Comparison of ENCODE assay signal across 11 mouse cellular contexts in genomic region chr11:88675526-88676353, GRCm38 (mm10). TPM values are rescaled to one million over a fixed set of nuclear protein-coding genes. Genes with fewer than 3 reads are reported as not detected.
DNase-seq lines count a peak whose midpoint lies in the region; ATAC-seq and TF ChIP-seq lines count a peak whose summit lies in the region.
"Had no signal": no experiment of that assay in that cellular context is flagged by ENCODE, and none has a peak within 500 bp of the region (broad histone marks: within the 10 kb centered on the region; RNA-seq: fewer than 3 reads in every experiment).

No protein-coding gene starts in this region.

- peaks cover 70% of the 10 kb centered on the region for H3K36me3 ChIP-seq in heart, embryonic 10.5 days
- peaks cover 47% of the 10 kb centered on the region for H3K36me3 ChIP-seq in liver, embryonic 12.5 days
- peaks cover 4% of the 10 kb centered on the region; the same call in 1 of the 2 replicates for H3K36me3 ChIP-seq in liver, embryonic 11.5 days (ENCODE audit: control insufficient read depth, insufficient read depth, low read length)
- peaks cover 24% of the 10 kb centered on the region for H3K36me3 ChIP-seq in hindbrain, embryonic 15.5 days
- H3K36me3 ChIP-seq in liver, postnatal 0 days (replicated peaks; ENCODE audit: insufficient read depth, low read length), result peaks cover 6% of the 10 kb centered on the region; the same call in 1 of the 2 replicates

- no peak overlapping the region for H3K9ac ChIP-seq in liver, embryonic 12.5 days
- H3K9ac ChIP-seq in liver, embryonic 11.5 days (ENCODE audit: low read depth, low read length), result no peak overlapping the region
- H3K9ac ChIP-seq in hindbrain, embryonic 15.5 days, result no peak overlapping the region
- H3K9ac ChIP-seq in liver, postnatal 0 days (replicated peaks), result no peak overlapping the region; the same call in 1 of the 2 replicates

- no peaks in the 10 kb centered on the region for H3K9me3 ChIP-seq in heart, embryonic 10.5 days
- no peaks in the 10 kb centered on the region for H3K9me3 ChIP-seq in liver, embryonic 12.5 days (replicated peaks)
- no peaks in the 10 kb centered on the region for H3K9me3 ChIP-seq in liver, embryonic 11.5 days (ENCODE audit: control insufficient read depth, low read length)
- no peaks in the 10 kb centered on the region for H3K9me3 ChIP-seq in hindbrain, embryonic 15.5 days
- no peaks in the 10 kb centered on the region for H3K9me3 ChIP-seq in liver, postnatal 0 days (ENCODE audit: low read length)

- H3K4me3 ChIP-seq in heart, embryonic 10.5 days, result no peak overlapping the region
- H3K4me3 ChIP-seq in liver, embryonic 12.5 days, result no peak overlapping the region
- H3K4me3 ChIP-seq in liver, embryonic 11.5 days (ENCODE audit: low read depth, low read length), result no peak overlapping the region
- no peak overlapping the region for H3K4me3 ChIP-seq in hindbrain, embryonic 15.5 days
- H3K4me3 ChIP-seq in liver, postnatal 0 days (ENCODE audit: low read depth, low read length), result no peak overlapping the region
- no peak overlapping the region for H3K4me3 ChIP-seq in left cerebral cortex, adult 2 months

- ATAC-seq in liver, embryonic 12.5 days, result no peak
- no peak for ATAC-seq in liver, embryonic 11.5 days (replicated peaks; ENCODE audit: low FRiP score)
- ATAC-seq in hindbrain, embryonic 15.5 days (ENCODE audit: low FRiP score, low read depth), result 0 out of 2 replicates have a peak, but pooled peaks have one; percentile 53
- ATAC-seq in liver, postnatal 0 days, result no peak

- TF ChIP-seq CTCF in liver, postnatal 0 days (IDR thresholded peaks at IDR 0.05; ENCODE audit: low read depth), result no peak
- no peak for TF ChIP-seq CTCF in left cerebral cortex, adult 2 months (IDR thresholded peaks at IDR 0.05)

- intact Hi-C loops in left cerebral cortex, adult 2 months (cut with DNase I), result no loop called here

- TF ChIP-seq EP300 in liver, postnatal 0 days (IDR thresholded peaks at IDR 0.05; ENCODE audit: low read depth), result no peak

- H3K4me2 ChIP-seq in liver, embryonic 12.5 days, result no peak overlapping the region
- H3K4me2 ChIP-seq in liver, embryonic 11.5 days, result no peak overlapping the region
- H3K4me2 ChIP-seq in hindbrain, embryonic 15.5 days, result no peak overlapping the region
- H3K4me2 ChIP-seq in liver, postnatal 0 days (ENCODE audit: low read depth, low read length), result no peak overlapping the region

- WGBS in heart, embryonic 10.5 days, result 75% methylated on average over 18 of the region's 18 CpGs
- 74% methylated on average over 18 of the region's 18 CpGs for WGBS in liver, embryonic 12.5 days (ENCODE audit: insufficient replicate concordance)
- WGBS in liver, embryonic 11.5 days, result 76% methylated on average over 18 of the region's 18 CpGs
- WGBS in hindbrain, embryonic 15.5 days, result 67% methylated on average over 18 of the region's 18 CpGs
- 66% methylated on average over 18 of the region's 18 CpGs for WGBS in liver, postnatal 0 days (ENCODE audit: insufficient replicate concordance)

- peaks cover 53% of the 10 kb centered on the region for H3K4me1 ChIP-seq in heart, embryonic 10.5 days
- peaks cover 24% of the 10 kb centered on the region for H3K4me1 ChIP-seq in liver, embryonic 12.5 days
- H3K4me1 ChIP-seq in liver, embryonic 11.5 days (replicated peaks; ENCODE audit: control insufficient read depth, insufficient read depth, low read length), result no peaks in the 10 kb centered on the region; the same call in 1 of the 2 replicates
- peaks cover 37% of the 10 kb centered on the region for H3K4me1 ChIP-seq in hindbrain, embryonic 15.5 days (replicated peaks)
- peaks cover 6% of the 10 kb centered on the region for H3K4me1 ChIP-seq in liver, postnatal 0 days (ENCODE audit: insufficient read depth)

- H3K27me3 ChIP-seq in heart, embryonic 10.5 days (ENCODE audit: insufficient read depth, poor library complexity, severe bottlenecking), result no peaks in the 10 kb centered on the region
- no peaks in the 10 kb centered on the region for H3K27me3 ChIP-seq in liver, embryonic 12.5 days (replicated peaks)
- H3K27me3 ChIP-seq in liver, embryonic 11.5 days (replicated peaks; ENCODE audit: control insufficient read depth, insufficient read depth, low read length), result no peaks in the 10 kb centered on the region
- H3K27me3 ChIP-seq in hindbrain, embryonic 15.5 days, result no peaks in the 10 kb centered on the region
- H3K27me3 ChIP-seq in liver, postnatal 0 days (ENCODE audit: insufficient read depth, low read length), result no peaks in the 10 kb centered on the region
- H3K27me3 ChIP-seq: CH12.LX had no signal

- peak overlapping the region; percentile 1; the same call in 1 of the 2 replicates for H3K27ac ChIP-seq in heart, embryonic 10.5 days
- peak overlapping the region; percentile 45 for H3K27ac ChIP-seq in liver, embryonic 12.5 days
- H3K27ac ChIP-seq in liver, embryonic 11.5 days (ENCODE audit: low read depth, low read length), result no peak overlapping the region
- H3K27ac ChIP-seq in hindbrain, embryonic 15.5 days (replicated peaks), result peak overlapping the region; percentile 46
- peak overlapping the region; percentile 0; the same call in 1 of the 2 replicates for H3K27ac ChIP-seq in liver, postnatal 0 days (ENCODE audit: low read depth)
- H3K27ac ChIP-seq in left cerebral cortex, adult 2 months, result no peak overlapping the region

- DNase-seq in heart, embryonic 10.5 days (ENCODE audit: low spot score), result no peak
- no peak for DNase-seq in heart, adult 8-10 months (ENCODE audit: low spot score)
- no peak for DNase-seq in liver, embryonic 11.5 days (ENCODE audit: low spot score)
- DNase-seq in liver, postnatal 0 days, result no peak
- no peak for DNase-seq in thymus, postnatal 10 days (ENCODE audit: low spot score in 2 of 2)
- DNase-seq in left cerebral cortex, adult 2 months (ENCODE audit: extremely low spot score in 1 of 2, low spot score in 2 of 2), result no peak
- DNase-seq: lung, postnatal 10 days; right cerebral cortex, postnatal 25 days had no signal

RNA-seq across cellular contexts. Expression of gene Msi2, which starts 42.6 kb away (rescaled TPM):
- polyA plus RNA-seq in heart, embryonic 10.5 days (2016; fragmentation: Nextera tagmentation; extraction: Ambion mirVana), result 15.9 and 16.3 TPM in 2 replicates
- 100 to 1,000 TPM; 206 to 216 (median 210) TPM for total RNA-seq in heart, adult 8-10 months (2022)
- 5.0 and 5.2 TPM in 2 replicates for polyA plus RNA-seq in liver, embryonic 12.5 days (2016; fragmentation: Nextera tagmentation; extraction: Ambion mirVana)
- 7.1 and 8.2 TPM in 2 replicates for polyA plus RNA-seq in liver, embryonic 11.5 days (2014; fragmentation: Nextera tagmentation; extraction: Ambion mirVana)
- 35.9 and 36.9 TPM in 2 replicates for polyA plus RNA-seq in hindbrain, embryonic 15.5 days (2015; fragmentation: Nextera tagmentation; extraction: Ambion mirVana)
- 3.4 and 3.7 TPM in 2 replicates for polyA plus RNA-seq in liver, postnatal 0 days (2015; fragmentation: Nextera tagmentation; extraction: Ambion mirVana)
- 100 to 1,000 TPM; 126 to 140 TPM for total RNA-seq in left cerebral cortex, adult 2 months (2021)

Comparison
In these comparisons a context has a peak if more than half of its experiments do, and no peak if none do; other contexts are left out.
1. H3K27ac ChIP-seq: peak in heart, embryonic 10.5 days (single experiment), liver, embryonic 12.5 days (single experiment), hindbrain, embryonic 15.5 days (single experiment) and liver, postnatal 0 days (single experiment); none in liver, embryonic 11.5 days (single experiment) and left cerebral cortex, adult 2 months (single experiment).